Mouse (Mus musculus) monocyte, adult 2 months (primary cell): ENCODE results near the gene Junb.

Experiments used
- DNase-seq, 2 experiments: peaks; one replicate each; pipeline ENCODE4 v3.0.0; 2022; ENCODE audit warnings: low spot score in 2 of 2, low read depth in 1 of 2

Junb gene

DNA sequence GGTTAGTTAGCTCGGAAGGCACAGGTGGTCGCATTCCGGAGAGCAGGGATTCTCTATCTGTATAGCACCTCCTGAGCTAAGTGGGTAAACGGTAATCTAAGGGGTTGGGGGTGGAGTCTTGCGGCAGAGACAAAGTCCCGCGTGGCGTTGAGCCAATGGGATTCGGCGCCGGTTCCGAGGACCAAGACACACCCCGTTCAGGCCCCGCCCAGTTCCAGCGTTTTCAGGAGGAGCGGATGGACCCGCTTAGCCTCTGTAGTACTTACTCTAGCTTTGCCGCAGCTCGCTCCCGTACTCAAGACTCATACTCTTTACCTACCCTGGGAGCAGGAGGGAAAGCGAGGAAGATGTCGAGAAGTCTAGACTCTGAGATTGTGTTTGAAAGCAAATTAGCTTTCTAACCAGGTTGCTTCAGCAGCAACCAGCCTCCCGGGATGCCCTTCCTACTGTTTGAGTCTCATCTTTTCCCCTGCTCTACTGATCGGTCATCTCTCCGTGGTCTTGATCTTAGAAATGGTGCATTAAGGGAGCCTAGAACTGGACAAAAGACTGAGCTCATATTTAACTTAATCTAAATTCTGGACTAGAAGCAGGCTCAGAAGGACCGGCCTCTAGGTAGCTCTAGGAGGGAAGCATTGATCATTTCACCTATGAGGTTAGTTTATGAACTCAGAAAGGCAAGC is 33.9 kb downstream of the Junb start:
- no peak for DNase-seq

DNA sequence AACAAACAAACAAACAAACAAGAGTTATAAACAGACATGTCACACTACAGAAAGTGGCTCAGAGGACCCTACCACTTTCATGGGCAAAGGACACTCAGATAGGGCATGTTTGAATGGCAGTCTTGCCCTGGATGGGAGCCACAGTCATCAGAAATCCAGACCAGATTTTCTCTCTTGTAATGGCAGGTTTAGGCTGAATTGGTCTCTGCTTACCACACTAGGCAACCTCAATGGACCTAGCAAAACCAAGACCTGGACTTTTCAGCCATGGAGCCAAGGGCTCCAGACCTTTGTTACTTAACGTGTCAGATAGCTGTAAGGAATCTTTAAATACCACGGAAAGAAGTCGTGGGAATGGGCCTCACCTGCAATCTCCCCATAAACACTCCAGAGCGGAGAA is 34.8 kb downstream of the Junb start:
- no peak for DNase-seq

DNA sequence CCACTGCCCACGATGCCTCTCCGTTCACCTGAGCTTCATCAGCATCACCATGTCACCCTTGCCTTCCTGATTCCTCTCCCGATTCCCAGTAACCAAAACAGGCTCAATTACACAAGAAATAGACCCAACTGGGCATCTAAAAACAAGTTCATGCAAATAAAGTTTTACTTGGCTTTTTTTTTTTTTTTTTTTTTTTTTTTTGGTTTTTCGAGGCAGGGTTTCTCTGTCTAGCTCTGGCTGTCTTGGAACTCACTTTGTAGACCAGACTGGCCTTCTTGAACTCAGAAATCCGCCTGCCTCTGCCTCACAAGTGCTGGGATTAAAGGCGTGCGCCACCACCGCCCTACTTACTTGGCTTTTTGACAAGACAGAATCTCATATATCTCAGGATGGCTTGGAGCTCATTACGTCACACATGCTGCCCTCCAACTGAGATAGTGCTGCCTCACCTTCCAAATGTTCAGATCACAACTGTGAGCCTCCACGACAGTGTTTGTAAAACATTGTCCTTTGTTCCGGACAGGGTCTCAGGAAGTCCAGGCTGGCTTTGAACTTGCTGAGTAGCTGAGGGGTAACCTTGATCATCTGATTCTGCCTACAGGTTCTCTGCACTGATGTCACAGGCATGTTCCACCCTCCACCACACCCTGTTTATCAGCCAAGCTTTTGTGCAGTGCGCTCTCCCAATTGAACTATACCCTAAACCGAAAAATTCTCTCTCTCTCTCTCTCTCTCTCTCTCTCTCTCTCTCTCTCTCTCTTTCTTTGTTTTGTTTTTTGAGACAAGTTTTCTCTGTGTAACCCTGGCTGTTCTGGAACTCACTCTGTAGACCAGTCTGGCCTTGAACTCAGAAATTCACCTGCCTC is 40.7 kb downstream of the Junb start:
- DNase-seq, result no peak

DNA sequence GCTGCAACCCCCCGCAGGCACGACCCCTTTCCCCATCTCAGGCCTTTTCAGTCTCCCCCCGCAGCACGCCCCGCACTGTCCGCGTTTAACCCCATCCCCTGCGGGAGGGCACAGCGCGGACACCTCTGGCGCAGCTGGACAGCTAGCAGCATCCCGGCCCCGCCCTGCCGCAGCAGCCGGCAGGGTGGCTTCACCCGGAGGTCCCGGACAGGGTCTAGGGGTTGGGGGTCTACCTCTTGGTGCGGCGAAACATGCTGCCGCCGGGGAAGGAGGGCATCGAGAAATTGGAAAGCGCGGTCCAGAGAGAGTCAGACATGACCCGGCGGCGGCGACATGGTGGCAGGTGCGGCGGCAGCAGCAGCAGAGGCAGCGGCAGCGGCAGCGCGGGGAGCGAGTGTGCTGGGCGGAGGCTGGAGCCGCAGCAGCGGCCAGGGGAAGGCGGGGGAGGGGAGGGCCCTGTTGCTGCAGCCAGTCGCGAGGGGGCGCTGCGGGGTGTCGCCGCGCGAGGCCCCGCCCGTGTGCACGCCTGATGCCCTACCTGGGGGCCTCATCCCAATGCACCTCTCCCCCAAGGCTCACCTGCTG is 41.5 kb downstream of the Junb start, which contains the start of gene Mast1:
Mast1 (minus strand) TSS at position 398 of the 585 bp plus-strand sequence.
- DNase-seq, result no peak

DNA sequence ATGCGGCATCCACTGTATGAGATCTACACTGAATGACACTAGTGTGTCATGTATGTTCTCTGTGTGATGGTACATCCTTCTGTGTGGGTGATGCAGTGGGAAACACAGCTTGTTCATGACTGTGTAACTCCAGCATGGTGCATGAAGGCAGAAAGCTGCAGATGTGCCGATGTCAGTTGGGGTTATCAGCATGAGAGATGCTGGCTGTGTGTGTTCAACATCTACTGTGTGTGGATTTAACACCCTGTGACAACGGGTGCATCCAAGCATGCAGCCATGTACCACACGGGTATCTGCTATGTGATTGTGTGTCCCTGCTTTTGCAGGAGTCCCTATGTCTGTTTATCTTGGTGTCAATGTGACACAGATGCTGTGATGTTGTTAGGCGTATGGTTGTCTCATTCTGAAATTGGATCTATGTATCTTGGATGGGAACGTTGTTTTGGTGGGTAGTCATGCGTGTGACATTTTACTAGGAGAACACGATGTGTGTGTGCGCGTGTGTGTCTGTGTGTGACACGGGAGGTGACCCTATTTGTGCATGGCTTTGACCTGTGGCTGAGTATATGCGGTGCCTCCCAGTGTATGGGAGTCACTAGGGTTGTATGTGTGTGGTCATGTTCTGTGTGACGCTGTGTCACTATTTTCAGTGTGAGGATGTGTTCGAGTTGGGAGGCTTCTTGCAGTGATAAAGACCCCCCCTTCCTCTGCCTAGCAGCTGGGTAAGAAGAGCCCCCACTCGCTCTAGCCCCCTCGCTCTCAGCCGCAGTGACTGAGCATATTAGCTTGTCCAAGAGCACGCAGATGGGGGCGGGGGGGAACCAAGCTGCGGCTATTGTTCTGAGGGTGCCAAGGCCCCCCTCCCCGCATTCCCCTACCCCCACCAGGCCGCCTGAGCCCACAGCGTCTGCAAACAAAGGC is 42.2 kb downstream of the Junb start:
- no peak for DNase-seq

DNA sequence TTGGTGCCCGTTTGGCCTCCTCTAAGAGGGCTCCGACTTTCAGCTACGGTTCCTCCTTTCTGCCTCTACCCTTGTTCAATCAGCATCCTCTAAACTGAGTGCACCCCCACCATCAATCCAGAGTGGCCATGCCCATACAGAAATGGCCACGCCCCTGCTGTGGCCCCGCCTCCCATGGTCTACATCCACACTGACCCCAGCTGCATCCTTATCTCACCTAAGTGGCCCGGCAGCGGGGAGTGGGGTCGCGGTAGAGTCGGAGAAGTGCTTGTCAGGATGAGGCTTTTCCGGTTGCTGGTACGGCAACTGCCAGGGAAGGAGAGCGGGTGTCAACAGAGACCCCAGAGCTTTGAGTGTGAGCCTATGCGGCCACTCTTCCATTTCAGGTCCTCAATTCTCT is 43.0 kb downstream of the Junb start:
- DNase-seq, result no peak

DNA sequence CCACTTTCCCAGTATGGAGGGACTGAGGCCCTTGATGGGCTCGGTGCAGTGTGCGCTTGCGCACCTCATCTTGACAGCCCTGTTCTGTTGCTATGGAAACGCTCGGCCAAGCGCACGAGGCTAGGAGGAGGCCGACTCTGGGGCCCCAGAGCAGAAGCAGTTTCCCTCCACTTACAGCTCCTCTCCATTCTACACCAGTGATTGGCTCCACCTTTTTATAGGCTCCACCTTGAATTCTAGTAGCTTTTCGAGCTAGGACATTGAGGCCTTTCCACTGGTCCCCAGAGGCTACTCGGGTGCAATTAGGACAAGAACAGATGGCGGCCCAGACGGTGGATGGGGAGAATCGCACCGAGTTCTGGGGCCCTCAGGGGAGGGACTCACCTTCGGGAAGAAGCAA is 43.7 kb downstream of the Junb start:
- DNase-seq, result no peak

DNA sequence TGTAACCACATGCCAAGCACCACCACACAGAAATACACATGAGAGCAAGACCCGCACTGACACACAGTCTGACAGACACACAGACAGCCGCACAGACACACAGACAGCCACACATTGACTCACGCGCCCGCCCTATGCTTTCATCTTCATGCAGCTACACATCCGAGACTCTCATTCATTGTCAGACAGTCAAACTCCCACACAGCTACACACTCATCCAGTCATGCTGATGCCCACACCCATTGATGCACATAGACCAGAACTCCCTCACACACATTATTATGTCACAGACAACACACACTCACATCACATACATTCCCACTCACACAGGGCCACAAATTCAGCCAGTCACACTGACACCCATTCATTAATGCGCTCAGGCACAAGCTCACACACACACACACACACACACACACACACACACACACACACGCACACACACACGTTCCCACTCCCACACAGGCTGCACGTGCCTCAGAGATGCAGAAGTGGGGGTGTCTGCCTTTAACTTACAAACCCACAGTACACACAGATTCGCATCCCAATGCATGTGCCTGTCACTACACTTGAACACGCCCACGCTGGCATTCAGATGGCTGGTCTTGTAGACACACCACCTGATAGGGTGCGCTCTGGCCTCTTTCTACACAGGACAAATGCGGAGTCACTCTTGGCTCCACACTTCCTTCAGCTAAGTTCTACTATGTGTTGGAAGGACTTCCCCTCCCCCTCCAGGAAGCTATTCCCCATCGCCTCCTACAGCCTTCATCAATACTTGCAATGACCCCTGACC is 44.6 kb downstream of the Junb start:
- no peak for DNase-seq

DNA sequence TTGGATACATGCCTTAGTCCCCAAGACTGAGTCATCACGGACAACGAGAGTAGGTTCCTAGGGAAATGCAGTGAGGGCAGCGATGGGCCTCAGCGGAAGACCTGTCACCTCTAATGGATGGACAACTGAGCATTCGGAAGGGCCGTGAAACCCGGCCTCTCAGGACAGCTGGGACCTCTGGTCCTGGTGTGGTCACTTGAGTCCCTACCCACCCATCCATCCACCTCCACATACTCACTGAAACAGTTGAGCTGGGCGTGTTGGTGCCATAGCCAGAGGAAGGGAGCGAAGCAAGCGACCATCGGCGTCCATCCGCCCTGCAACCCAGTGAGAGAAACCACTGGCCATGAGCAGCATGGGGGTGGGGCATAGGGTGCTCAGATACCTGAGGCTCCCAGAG is 47.9 kb downstream of the Junb start:
- DNase-seq, result no peak

DNA sequence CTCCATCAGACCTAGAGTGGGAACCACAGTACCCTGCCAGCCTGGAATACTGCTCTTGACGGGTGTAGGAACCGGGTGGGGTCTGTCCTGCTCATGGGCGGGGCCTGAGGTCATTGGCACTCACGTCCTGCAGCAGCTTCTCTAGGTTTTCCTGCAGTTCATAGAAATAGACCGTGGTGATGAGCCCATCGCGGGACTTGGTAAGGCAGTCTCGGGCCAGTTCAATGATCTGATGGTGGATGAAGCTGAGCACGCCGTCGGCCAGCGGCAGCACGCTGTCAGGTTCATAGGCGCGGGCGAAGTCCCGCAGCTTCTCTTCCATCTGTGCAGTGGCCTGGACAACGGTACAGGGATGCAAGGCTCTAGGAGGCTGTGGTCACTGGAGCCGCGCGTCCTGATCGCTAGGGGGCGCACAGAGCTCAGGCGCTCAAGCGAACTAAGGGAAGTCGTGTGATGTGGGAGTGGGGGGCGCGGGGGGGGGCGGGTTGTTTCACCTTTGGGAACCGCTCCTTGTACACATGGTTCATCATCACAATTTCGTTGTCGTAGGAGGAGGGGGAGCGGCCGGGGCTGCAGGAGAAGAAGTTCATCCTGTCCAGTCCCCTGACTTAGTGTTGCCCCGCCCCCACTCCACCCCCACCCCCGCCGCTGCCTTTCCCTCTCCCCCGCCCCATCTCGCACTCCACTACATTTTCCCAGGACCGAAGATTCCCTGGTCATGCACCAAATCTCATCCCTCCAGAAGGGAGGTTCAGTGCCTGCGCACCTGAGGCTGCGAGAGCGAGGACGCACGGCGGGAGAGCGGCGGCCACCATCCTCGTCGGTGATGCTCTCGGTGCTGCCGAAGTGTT is 49.8 kb downstream of the Junb start:
- no peak for DNase-seq

DNA sequence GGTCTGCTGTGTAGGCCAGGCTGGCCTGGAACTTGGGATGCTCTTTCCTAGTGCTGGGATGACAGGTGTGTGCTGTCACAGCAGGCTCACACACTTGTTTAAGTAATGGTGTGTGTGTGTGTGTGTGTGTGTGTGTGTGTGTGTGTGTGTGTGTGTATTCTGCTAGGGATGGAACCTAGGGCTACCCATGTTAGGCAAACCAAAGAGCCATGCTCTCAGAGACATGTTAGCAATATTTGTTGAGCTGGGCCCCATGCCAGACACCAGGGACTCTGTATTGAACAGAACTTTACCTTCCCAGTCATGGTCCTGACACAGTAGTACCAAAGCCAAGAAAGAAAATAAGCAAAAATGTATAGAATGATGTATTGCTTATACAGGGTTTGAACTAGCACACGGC is 51.0 kb downstream of the Junb start:
- no peak for DNase-seq

DNA sequence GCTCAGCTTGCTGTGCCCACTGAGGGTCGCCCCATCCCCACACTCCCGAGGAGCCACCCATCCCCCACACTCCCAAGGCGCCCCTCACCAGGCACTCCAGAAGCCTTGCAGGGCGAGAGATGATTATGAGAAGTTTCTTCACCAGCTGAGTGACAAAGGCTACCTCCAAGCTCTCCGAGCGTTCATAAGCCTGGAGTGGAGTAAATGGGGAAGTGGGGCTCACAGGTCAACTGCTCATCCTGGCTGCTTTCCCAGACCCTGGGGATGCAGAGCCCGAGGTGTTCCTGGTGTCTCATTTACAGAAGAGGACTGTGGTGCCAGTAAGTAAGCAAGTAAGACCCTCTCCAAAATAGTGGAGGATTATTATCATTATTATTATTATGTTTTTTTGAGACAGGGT is 53.0 kb downstream of the Junb start:
- DNase-seq, result no peak
